Mouse (Mus musculus): ENCODE data around the gene Gm11562. TPM values are rescaled to one million over a fixed set of nuclear protein-coding genes. Genes with fewer than 3 reads are reported as not detected.
"Not testable (repeated sequence)": the region's sequence is repeated elsewhere in the genome, so short reads cannot be mapped to it uniquely, and the experiment has no call there.

Gene Gm11562
- total RNA-seq (2021) = not detected

- no peak for DNase-seq
- intact Hi-C loops (cut with DNase I) = no loop called here
Measured at GRCm38 (mm10) chr11:99620335-99620734, at the start of gene Gm11562. Gene Gm11562, minus strand, starts transcription at chr11:99620435.

GRCm38 (mm10) chr11:99665860-99666259 lies 45.6 kb upstream of the Gm11562 start, which contains the start of gene Krtap4-6:
Gene Krtap4-6, minus strand, starts transcription at chr11:99665960.
- no peak for DNase-seq
- intact Hi-C loops (cut with DNase I) = no loop called here

- intact Hi-C loops (cut with DNase I) = no loop called here
- no peak for DNase-seq
Measured at GRCm38 (mm10) chr11:99662802-99663201, 42.6 kb upstream of the Gm11562 start.

- DNase-seq = no peak
- intact Hi-C loops (cut with DNase I) = no loop called here
Measured at GRCm38 (mm10) chr11:99659256-99659655, 39.0 kb upstream of the Gm11562 start.

GRCm38 (mm10) chr11:99658467-99659010 lies 38.3 kb upstream of the Gm11562 start, which contains the start of gene Gm11563:
Gene Gm11563, minus strand, starts transcription at chr11:99658960.
- intact Hi-C loops (cut with DNase I) = not testable (repeated sequence)

GRCm38 (mm10) chr11:99657051-99657450 lies 36.8 kb upstream of the Gm11562 start:
- intact Hi-C loops (cut with DNase I) = no loop called here
- no peak for DNase-seq

More at GRCm38 (mm10) chr11:99658467-99659010, 38.3 kb upstream of the Gm11562 start, which contains the start of gene Gm11563:
- DNase-seq = not testable (repeated sequence)

- DNase-seq = no peak
- intact Hi-C loops (cut with DNase I) = no loop called here
Measured at GRCm38 (mm10) chr11:99650136-99650535, 29.9 kb upstream of the Gm11562 start, which contains the start of gene Gm11555. Gene Gm11555, minus strand, starts transcription at chr11:99650236.

GRCm38 (mm10) chr11:99646444-99646843 lies 26.2 kb upstream of the Gm11562 start:
- intact Hi-C loops (cut with DNase I) = no loop called here
- DNase-seq = no peak

GRCm38 (mm10) chr11:99644351-99644750 lies 24.1 kb upstream of the Gm11562 start:
- DNase-seq = no peak

GRCm38 (mm10) chr11:99643635-99644139 lies 23.5 kb upstream of the Gm11562 start, which contains the start of gene Krtap4-7:
Gene Krtap4-7, minus strand, starts transcription at chr11:99644089.
- DNase-seq; intact Hi-C loops (cut with DNase I): not testable (repeated sequence)

More at GRCm38 (mm10) chr11:99644351-99644750, 24.1 kb upstream of the Gm11562 start:
- intact Hi-C loops (cut with DNase I) = no loop called here

- intact Hi-C loops (cut with DNase I) = no loop called here
- no peak for DNase-seq
Measured at GRCm38 (mm10) chr11:99640926-99641325, 20.7 kb upstream of the Gm11562 start.

GRCm38 (mm10) chr11:99637086-99637485 lies 16.9 kb upstream of the Gm11562 start:
- intact Hi-C loops (cut with DNase I) = no loop called here

GRCm38 (mm10) chr11:99634653-99635134 lies 14.5 kb upstream of the Gm11562 start, which contains the start of gene Krtap4-2:
Gene Krtap4-2, minus strand, starts transcription at chr11:99635084.
- DNase-seq = no peak
- intact Hi-C loops (cut with DNase I) = no loop called here

More at GRCm38 (mm10) chr11:99637086-99637485, 16.9 kb upstream of the Gm11562 start:
- DNase-seq = no peak

GRCm38 (mm10) chr11:99633293-99633692 lies 13.1 kb upstream of the Gm11562 start:
- DNase-seq = no peak
- intact Hi-C loops (cut with DNase I) = no loop called here

- intact Hi-C loops (cut with DNase I) = no loop called here
- no peak for DNase-seq
Measured at GRCm38 (mm10) chr11:99630890-99631289, 10.7 kb upstream of the Gm11562 start.

GRCm38 (mm10) chr11:99628138-99628537 lies 7.9 kb upstream of the Gm11562 start, which contains the start of gene Krtap4-1:
Gene Krtap4-1, minus strand, starts transcription at chr11:99628238.
- no peak for DNase-seq
- intact Hi-C loops (cut with DNase I) = no loop called here

- intact Hi-C loops (cut with DNase I) = no loop called here
- no peak for DNase-seq
Measured at GRCm38 (mm10) chr11:99614796-99615363, 5.4 kb downstream of the Gm11562 start, which contains the start of gene Krtap2-4. Gene Krtap2-4, minus strand, starts transcription at chr11:99614846.

GRCm38 (mm10) chr11:99610089-99610488 lies 10.1 kb downstream of the Gm11562 start, which contains the start of gene Gm11937:
Gene Gm11937, minus strand, starts transcription at chr11:99610189.
- intact Hi-C loops (cut with DNase I); DNase-seq: not testable (repeated sequence)

GRCm38 (mm10) chr11:99609126-99609525 lies 11.1 kb downstream of the Gm11562 start:
- no peak for DNase-seq
- intact Hi-C loops (cut with DNase I) = no loop called here

GRCm38 (mm10) chr11:99603208-99603607 lies 17.0 kb downstream of the Gm11562 start, which contains the start of gene Gm11938:
Gene Gm11938, minus strand, starts transcription at chr11:99603308.
- DNase-seq; intact Hi-C loops (cut with DNase I): not testable (repeated sequence)

GRCm38 (mm10) chr11:99597742-99598141 lies 22.5 kb downstream of the Gm11562 start, which contains the start of gene Krtap9-3:
Gene Krtap9-3, minus strand, starts transcription at chr11:99598105.
- intact Hi-C loops (cut with DNase I); DNase-seq: not testable (repeated sequence)

Measured in heart, postnatal 10 days (tissue).